Mouse (Mus musculus) thymus, postnatal 0 days (tissue): ENCODE data around the gene Vstm4. TPM values are rescaled to one million over a fixed set of nuclear protein-coding genes. Genes with fewer than 3 reads are reported as not detected.
A peak's percentile ranks its signal among the peaks of the same experiment; 100 is the strongest.

ENCODE experiments used
- DNase-seq: peaks from one replicate; pipeline ENCODE4 v3.0.0-alpha.2; 2015; ENCODE audit warnings: low spot score
- polyA plus RNA-seq: library from polyadenylated mRNA; unstranded; fragments of >200 nt; fragmentation: Nextera tagmentation; extraction: Ambion mirVana; gene quantifications from 2 replicates; pipeline ENCODE4 v1.2.1, GENCODE M21; 2015

Gene Vstm4
- polyA plus RNA-seq, 1 experiment from 2014 or later, result 4.0 TPM

DNA sequence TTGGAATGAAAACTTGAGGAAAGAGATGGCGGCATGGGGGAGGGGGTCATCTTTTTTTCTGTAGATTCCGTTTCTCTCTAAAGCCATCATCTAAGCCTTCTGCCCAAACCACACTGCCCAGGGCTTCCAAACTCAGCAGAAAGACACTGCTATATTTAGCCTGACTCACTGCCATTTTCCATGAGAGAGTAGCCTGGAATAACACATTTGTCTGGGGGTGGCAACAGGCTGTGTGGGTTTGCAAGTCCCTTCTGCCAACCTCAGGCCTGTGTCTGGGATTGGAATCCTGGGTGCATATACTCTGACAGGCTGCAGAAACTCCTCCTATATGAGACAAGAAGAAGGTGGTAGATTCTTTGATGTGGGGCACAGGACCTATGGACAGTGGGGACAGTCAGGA, 91.0 kb downstream of the Vstm4 start:
- no peak for DNase-seq

DNA sequence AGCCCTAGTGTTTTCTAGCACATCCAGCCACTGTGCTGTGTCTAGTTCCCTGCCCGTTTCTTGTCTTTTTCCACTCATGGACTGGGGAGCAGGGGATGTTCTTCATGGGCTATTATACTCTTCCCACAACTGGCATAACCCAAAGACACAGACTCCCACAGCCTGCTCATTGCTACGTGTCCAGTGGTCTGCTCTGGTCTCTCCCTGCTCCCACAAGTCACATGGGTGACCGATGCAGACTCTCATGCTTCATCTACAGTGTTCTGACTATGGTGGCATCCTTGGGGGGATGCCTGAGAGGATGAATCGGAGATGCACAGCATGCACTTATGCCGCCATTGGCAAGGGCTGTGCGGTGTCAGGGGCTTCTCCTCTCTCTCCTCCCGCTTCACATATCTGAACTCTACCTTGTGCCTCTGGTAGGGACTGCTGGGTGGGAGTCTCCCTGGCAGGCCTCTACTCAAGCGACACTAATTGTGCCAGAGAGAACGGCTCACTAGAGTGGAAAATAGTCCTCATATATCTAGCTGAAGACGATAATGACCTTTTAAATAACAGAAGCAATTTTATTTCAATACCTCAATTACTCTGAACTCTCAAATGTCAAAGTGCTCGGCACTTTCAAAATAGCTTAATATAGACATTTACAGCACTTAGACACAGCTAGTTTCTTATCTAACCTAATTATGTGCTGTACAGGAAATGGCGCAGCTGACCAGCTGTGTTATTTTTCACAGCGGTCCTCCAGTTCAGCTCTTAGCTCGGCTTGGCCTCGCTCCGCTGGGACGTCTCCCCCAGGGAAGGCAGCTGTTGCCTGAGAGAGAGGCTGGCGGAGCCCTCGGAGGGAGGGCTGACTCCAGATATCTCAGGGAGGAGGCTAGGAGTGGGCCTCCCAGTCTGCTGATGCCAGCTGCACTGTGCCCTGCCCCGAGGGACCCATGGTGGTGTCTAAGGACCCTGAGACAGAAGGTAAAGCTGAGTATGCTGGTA, 94.1 kb downstream of the Vstm4 start:
- no peak for DNase-seq

DNA sequence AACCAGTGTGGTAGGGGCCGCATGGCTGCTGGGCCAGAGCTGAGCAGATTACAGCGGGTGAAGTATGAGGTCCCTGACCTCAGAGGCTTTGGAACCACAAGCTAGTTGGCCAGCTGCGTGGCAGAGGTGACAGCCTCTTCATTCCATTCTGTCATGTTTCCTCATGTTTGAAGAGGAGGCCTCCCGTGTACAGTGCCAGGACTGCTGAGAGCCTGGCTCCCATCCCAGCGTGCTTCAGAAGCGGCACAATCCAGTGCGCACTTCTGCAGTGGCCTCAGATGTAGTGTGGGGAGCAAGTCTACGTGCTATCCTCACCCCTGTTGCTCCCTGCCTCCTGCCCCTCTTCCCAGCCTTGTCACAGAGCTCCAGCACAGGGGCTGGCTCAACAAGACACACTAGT, 99.9 kb downstream of the Vstm4 start:
- DNase-seq, result no peak

DNA sequence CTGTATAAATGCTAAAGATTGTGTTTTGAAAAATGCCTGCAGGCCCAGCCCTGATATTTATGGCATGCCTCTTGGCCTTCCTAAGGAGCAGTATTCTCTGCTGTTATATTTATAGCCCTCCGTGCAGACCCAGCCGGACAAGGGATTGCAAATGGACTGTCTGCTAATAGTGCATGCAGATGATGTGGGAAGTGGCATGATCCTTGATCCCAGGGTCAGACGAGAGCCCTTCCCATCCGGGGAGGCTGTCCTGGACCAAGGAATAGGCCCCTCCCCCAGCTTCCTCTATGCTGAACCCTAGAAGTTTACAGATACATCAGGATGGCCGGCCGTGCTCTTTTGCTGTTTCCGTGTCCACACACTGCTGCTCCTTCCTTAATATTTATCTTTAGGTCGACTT, 102.1 kb downstream of the Vstm4 start:
- DNase-seq, result no peak

DNA sequence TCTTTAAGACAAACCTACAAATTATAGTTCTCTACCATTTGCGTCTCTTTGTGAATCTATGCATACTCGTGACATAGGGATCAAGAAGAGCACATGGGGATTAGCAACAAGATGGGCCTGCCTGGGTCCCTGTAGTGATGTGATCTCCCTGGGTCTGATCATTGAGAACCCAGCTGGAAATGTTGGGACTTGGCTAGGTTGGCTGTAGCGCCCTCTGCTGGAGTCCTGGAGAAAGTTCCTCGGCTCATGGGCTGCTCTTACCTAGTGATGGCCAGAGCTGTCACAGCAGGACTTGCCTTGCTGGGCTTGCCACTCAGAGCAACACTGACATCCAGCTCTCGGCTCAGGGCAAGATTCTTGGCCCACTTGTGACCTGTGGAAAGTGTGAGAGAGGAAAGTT, 103.9 kb downstream of the Vstm4 start:
- DNase-seq, result peak; percentile 32

DNA sequence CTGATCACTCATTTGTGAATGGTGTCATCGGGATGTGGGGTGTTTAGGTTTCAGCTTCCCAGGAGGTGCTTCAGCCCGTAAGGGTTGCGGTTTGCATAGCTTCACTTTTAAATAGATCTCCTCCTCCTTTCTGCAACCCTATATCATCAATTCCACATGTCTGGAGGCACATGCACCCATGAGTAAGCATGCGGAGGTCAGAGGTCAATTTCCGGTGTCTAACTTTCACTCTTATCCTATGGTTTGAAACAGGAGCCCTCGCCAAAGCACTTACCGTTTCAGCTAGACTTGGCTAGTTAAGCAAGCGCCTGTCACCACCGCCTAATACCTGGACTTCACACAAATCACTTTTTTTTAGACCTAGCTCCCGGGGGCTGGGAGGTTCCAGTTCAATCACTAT, 108.2 kb downstream of the Vstm4 start:
- no peak for DNase-seq

DNA sequence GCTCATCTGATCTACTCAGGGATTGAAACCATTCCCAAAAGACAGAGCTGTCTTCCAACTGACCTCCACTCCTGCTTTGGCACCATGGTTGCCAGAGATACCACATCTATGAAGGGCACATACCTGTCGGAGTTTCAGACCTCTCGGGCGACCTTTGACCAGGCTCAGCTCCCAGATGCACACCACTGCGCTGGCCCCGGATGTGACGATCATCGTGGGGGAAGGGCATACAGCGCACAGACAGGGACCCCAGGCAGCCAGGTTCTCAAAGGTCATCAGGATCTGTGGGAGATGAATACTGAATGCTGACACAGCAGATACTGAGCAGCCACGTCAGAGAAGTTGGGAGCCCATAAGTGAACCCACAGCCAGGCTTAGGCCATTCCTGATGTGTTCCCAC, 114.1 kb downstream of the Vstm4 start:
- DNase-seq, result no peak

DNA sequence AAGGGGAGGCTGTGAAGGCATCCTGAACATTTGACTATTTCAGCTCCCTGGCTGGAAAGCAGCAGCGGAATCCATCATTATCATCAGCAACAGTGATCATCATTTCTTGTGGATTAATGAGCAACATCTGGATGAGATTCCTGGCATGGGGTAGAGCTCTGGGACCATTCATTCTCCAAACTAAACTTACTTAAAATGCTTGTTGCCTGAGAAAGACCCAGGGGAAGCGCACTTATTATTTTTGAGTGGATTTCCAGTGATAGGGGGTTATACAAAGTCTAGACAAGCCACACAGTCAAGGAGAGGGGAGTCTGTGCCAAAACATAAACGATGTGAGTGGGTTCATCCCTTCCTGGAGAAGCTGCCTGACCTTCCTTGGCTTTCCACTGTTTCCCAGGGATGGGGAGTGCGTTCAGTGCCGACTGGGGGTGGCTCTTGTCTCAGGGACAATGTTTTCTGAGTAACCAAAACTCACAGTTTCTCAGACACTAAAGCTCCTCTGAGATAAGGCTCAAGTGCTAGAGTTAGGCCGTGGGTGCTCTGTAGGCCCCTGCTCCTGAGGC, 127.7 kb downstream of the Vstm4 start:
- no peak for DNase-seq

DNA sequence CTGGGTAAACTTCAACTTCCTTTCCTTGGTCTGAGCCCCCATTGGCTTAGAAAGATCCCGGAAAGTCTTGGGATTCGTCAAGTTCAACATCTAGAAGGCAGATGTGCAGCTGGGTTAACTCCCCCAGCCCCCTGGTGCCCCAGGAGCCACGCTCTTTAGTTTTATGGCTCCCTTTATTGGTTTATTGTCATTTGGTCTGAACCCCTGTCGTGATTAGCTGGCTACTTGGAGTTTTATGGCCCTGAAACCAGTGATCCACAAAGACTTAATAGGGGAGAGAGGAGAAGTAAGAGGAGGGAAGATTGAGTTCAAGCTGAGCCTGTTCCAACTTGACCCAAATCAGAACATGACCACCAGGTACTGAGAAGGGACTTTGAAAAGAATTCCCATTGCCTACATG, 130.1 kb downstream of the Vstm4 start:
- no peak for DNase-seq

Other genes starting within 250 kb of the Vstm4 start
- 0.06 TPM in 1 of 2 replicates, not detected in the other for gene 3425401B19Rik, start 171.5 kb upstream of the Vstm4 start, polyA plus RNA-seq
- 0.63 and 1.0 TPM in 2 replicates for gene Tmem273, start 70.8 kb upstream of the Vstm4 start, polyA plus RNA-seq
- gene Fam170b, start 22.8 kb upstream of the Vstm4 start, polyA plus RNA-seq, result not detected in 2 replicates
- 0.52 and 0.89 TPM in 2 replicates for gene Lrrc18, start 134.6 kb downstream of the Vstm4 start, polyA plus RNA-seq